Mouse (Mus musculus) telencephalon, adult 2 months (tissue): ENCODE results near the gene Ppp1r3f.

ENCODE experiments used
- DNase-seq: peaks from one replicate; pipeline ENCODE4 v3.0.0-alpha.2; 2011; ENCODE audit warnings: low read depth, low spot score

Gene Ppp1r3f

DNA sequence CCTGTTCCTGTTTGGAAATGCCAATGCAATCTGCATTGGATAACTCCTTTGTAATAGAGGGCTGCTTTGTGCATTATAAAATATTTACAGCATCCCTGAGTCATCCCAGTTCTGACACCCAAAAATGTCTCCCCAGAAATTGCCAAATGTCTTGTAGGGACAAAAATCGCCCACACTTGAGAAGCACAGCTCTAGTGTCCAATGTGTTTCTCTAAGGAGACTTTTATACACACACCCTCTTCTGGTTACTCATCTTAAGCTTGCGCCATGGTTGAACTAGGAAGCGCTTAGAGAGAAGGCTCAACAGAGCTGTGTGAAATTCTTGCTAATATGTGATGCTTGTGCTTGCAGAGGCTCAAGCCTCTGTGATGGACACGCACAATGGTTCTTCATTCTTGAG is 20.6 kb downstream of the Ppp1r3f start:
- DNase-seq: peak; percentile 13

DNA sequence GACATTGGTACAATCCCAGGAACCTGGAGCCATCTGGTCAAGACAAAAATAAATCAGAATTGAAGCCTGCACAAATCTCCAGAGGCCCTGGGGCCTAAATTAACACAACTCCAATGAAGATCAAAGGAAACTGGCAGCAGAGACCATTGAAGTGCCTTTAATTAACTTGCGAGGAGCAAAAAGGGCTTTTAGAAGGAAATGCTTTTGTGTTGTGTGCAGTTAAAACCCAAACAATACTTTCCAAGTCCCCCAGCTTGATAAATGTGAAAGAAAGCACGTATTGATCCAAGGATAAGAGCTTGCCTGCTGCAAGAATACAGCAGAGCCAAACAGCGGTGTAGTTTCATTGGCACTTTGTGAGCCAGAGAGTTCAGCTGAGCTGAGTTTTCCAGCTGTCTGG is 49.1 kb downstream of the Ppp1r3f start:
- no peak for DNase-seq
